Mouse (Mus musculus): Measurements from ENCODE around the gene Atf7. TPM values are rescaled to one million over a fixed set of nuclear protein-coding genes. Genes with fewer than 3 reads are reported as not detected.
"Not testable (repeated sequence)": the region's sequence is repeated elsewhere in the genome, so short reads cannot be mapped to it uniquely, and the experiment has no call there.

The Atf7 gene
- polyA plus RNA-seq, 1 experiment from 2014 or later: 26.7 TPM

GRCm38 (mm10) chr15:102619486-102619885, 5.8 kb downstream of the Atf7 start:
- Histone ChIP-seq H3K27me3 (no peaks in the 10 kb centered on the region), H3K27ac (no peak overlapping the region), H3K4me2 (no peak overlapping the region), H3K36me3 (no peaks in the 10 kb centered on the region), H3K4me1 (replicated peaks) (peaks cover 19% of the 10 kb centered on the region), H3K9ac (no peak overlapping the region), H3K4me3 (no peak overlapping the region), H3K9me3 (replicated peaks) (no peaks in the 10 kb centered on the region)
- 96% methylated on average over 5 of the region's 5 CpGs for WGBS
- ATAC-seq (replicated peaks; ENCODE audit: insufficient number of reproducible peaks, insufficient read depth, low FRiP score, low read depth): no peak

- no peak for ATAC-seq (replicated peaks; ENCODE audit: insufficient number of reproducible peaks, insufficient read depth, low FRiP score, low read depth)
- WGBS: 89% methylated on average over 1 of the region's 1 CpGs
- H3K27ac ChIP-seq: no peak overlapping the region
These were observed 7.6 kb downstream of the Atf7 start for GRCm38 (mm10) chr15:102617654-102618053.

GRCm38 (mm10) chr15:102616174-102616573, 9.1 kb downstream of the Atf7 start:
- H3K9ac ChIP-seq: no peak overlapping the region
- no peak for ATAC-seq (replicated peaks; ENCODE audit: insufficient number of reproducible peaks, insufficient read depth, low FRiP score, low read depth)
- no peak overlapping the region for H3K27ac ChIP-seq
- H3K4me2 ChIP-seq: no peak overlapping the region
- no peaks in the 10 kb centered on the region for H3K27me3 ChIP-seq
- H3K36me3 ChIP-seq: no peaks in the 10 kb centered on the region
- H3K4me1 ChIP-seq (replicated peaks): 0 out of 2 replicates have a peak, but pooled peaks cover 3% of the 10 kb centered on the region
- no peaks in the 10 kb centered on the region for H3K9me3 ChIP-seq (replicated peaks)
- 97% methylated on average over 2 of the region's 2 CpGs for WGBS
- H3K4me3 ChIP-seq: no peak overlapping the region

More at GRCm38 (mm10) chr15:102617654-102618053, 7.6 kb downstream of the Atf7 start:
- no peak overlapping the region for H3K4me3 ChIP-seq
- H3K9me3 ChIP-seq (replicated peaks): no peaks in the 10 kb centered on the region
- H3K4me1 ChIP-seq (replicated peaks): peaks cover 8% of the 10 kb centered on the region
- no peak overlapping the region for H3K9ac ChIP-seq
- no peaks in the 10 kb centered on the region for H3K36me3 ChIP-seq
- H3K27me3 ChIP-seq: no peaks in the 10 kb centered on the region
- H3K4me2 ChIP-seq: no peak overlapping the region

GRCm38 (mm10) chr15:102614224-102614623, 11.0 kb downstream of the Atf7 start:
- no peak for ATAC-seq (replicated peaks; ENCODE audit: insufficient number of reproducible peaks, insufficient read depth, low FRiP score, low read depth)
- Histone ChIP-seq H3K27ac (no peak overlapping the region), H3K4me3 (no peak overlapping the region), H3K27me3 (no peaks in the 10 kb centered on the region), H3K9me3 (replicated peaks) (no peaks in the 10 kb centered on the region), H3K36me3 (no peaks in the 10 kb centered on the region), H3K4me2 (no peak overlapping the region), H3K4me1 (replicated peaks) (0 out of 2 replicates have a peak, but pooled peaks cover 3% of the 10 kb centered on the region), H3K9ac (no peak overlapping the region)

GRCm38 (mm10) chr15:102612966-102613365, 12.3 kb downstream of the Atf7 start:
- ATAC-seq (replicated peaks; ENCODE audit: insufficient number of reproducible peaks, insufficient read depth, low FRiP score, low read depth): no peak
- Histone ChIP-seq H3K27me3 (no peaks in the 10 kb centered on the region), H3K36me3 (no peaks in the 10 kb centered on the region), H3K9ac (no peak overlapping the region), H3K4me3 (no peak overlapping the region), H3K9me3 (replicated peaks) (no peaks in the 10 kb centered on the region), H3K4me1 (replicated peaks) (peaks cover 6% of the 10 kb centered on the region; the same call in 1 of the 2 replicates), H3K4me2 (no peak overlapping the region), H3K27ac (no peak overlapping the region)

- not testable (repeated sequence) for H3K27ac ChIP-seq; H3K9ac ChIP-seq; H3K4me3 ChIP-seq; ATAC-seq (replicated peaks; ENCODE audit: insufficient number of reproducible peaks, insufficient read depth, low FRiP score, low read depth); H3K9me3 ChIP-seq (replicated peaks); H3K4me1 ChIP-seq (replicated peaks); H3K27me3 ChIP-seq; H3K36me3 ChIP-seq; H3K4me2 ChIP-seq
- 59% methylated on average over 1 of the region's 1 CpGs for WGBS
These were observed 16.7 kb downstream of the Atf7 start for GRCm38 (mm10) chr15:102608586-102608985.

- no peaks in the 10 kb centered on the region for H3K27me3 ChIP-seq
- H3K4me2 ChIP-seq: no peak overlapping the region
- H3K9me3 ChIP-seq (replicated peaks): no peaks in the 10 kb centered on the region
- no peak overlapping the region for H3K4me3 ChIP-seq
- WGBS: 57% methylated on average over 8 of the region's 8 CpGs
- no peak for ATAC-seq (replicated peaks; ENCODE audit: insufficient number of reproducible peaks, insufficient read depth, low FRiP score, low read depth)
- no peak overlapping the region for H3K9ac ChIP-seq
- H3K36me3 ChIP-seq: no peaks in the 10 kb centered on the region; the same call in 1 of the 2 replicates
- peak overlapping the region; percentile 9; the same call in 1 of the 2 replicates for H3K27ac ChIP-seq
- H3K4me1 ChIP-seq (replicated peaks): peaks cover 24% of the 10 kb centered on the region
These were observed 31.1 kb downstream of the Atf7 start for GRCm38 (mm10) chr15:102593996-102594656.

- 30% methylated on average over 1 of the region's 1 CpGs for WGBS
- no peak overlapping the region for H3K4me3 ChIP-seq
- no peak overlapping the region for H3K27ac ChIP-seq
- no peak for ATAC-seq (replicated peaks; ENCODE audit: insufficient number of reproducible peaks, insufficient read depth, low FRiP score, low read depth)
- peaks cover 24% of the 10 kb centered on the region for H3K4me1 ChIP-seq (replicated peaks)
- no peaks in the 10 kb centered on the region for H3K27me3 ChIP-seq
- no peak overlapping the region for H3K4me2 ChIP-seq
- H3K9me3 ChIP-seq (replicated peaks): no peaks in the 10 kb centered on the region
- H3K36me3 ChIP-seq: no peaks in the 10 kb centered on the region; the same call in 1 of the 2 replicates
- H3K9ac ChIP-seq: no peak overlapping the region
These were observed 32.6 kb downstream of the Atf7 start for GRCm38 (mm10) chr15:102592674-102593073.

GRCm38 (mm10) chr15:102590567-102590966, 34.7 kb downstream of the Atf7 start:
- H3K9me3 ChIP-seq (replicated peaks): no peaks in the 10 kb centered on the region
- no peak overlapping the region for H3K4me3 ChIP-seq
- WGBS: 56% methylated on average over 1 of the region's 1 CpGs
- H3K27me3 ChIP-seq: no peaks in the 10 kb centered on the region
- H3K4me1 ChIP-seq (replicated peaks): peaks cover 24% of the 10 kb centered on the region
- H3K27ac ChIP-seq: peak overlapping the region; percentile 56
- H3K36me3 ChIP-seq: no peaks in the 10 kb centered on the region; the same call in 1 of the 2 replicates
- H3K4me2 ChIP-seq: no peak overlapping the region
- no peak overlapping the region for H3K9ac ChIP-seq
- ATAC-seq (replicated peaks; ENCODE audit: insufficient number of reproducible peaks, insufficient read depth, low FRiP score, low read depth): no peak; the same call in 1 of the 2 replicates

- 97% methylated on average over 8 of the region's 8 CpGs for WGBS
- no peak for ATAC-seq (replicated peaks; ENCODE audit: insufficient number of reproducible peaks, insufficient read depth, low FRiP score, low read depth)
- 0 out of 2 replicates have a peak overlapping the region, but pooled peaks have one; percentile 56 for H3K27ac ChIP-seq
- H3K4me3 ChIP-seq: no peak overlapping the region
- H3K9me3 ChIP-seq (replicated peaks): no peaks in the 10 kb centered on the region
- no peak overlapping the region for H3K4me2 ChIP-seq
- peaks cover 18% of the 10 kb centered on the region for H3K4me1 ChIP-seq (replicated peaks)
- H3K36me3 ChIP-seq: no peaks in the 10 kb centered on the region; the same call in 1 of the 2 replicates
- H3K9ac ChIP-seq: no peak overlapping the region
- H3K27me3 ChIP-seq: no peaks in the 10 kb centered on the region
These were observed 35.4 kb downstream of the Atf7 start for GRCm38 (mm10) chr15:102589826-102590225.

GRCm38 (mm10) chr15:102585501-102585900, 39.8 kb downstream of the Atf7 start:
- Histone ChIP-seq H3K27me3 (no peaks in the 10 kb centered on the region), H3K36me3 (no peaks in the 10 kb centered on the region; the same call in 1 of the 2 replicates), H3K9ac (no peak overlapping the region), H3K9me3 (replicated peaks) (no peaks in the 10 kb centered on the region), H3K4me3 (no peak overlapping the region), H3K4me2 (no peak overlapping the region), H3K4me1 (replicated peaks) (peaks cover 3% of the 10 kb centered on the region; the same call in 1 of the 2 replicates), H3K27ac (no peak overlapping the region)
- ATAC-seq (replicated peaks; ENCODE audit: insufficient number of reproducible peaks, insufficient read depth, low FRiP score, low read depth): no peak
- WGBS: 92% methylated on average over 5 of the region's 5 CpGs
